Mouse (Mus musculus): Measurements from ENCODE around the gene Akap14. TPM values are rescaled to one million over a fixed set of nuclear protein-coding genes. Genes with fewer than 3 reads are reported as not detected.

Akap14 gene
- polyA plus RNA-seq, 1 experiment from 2014 or later = 0.24 TPM

Other genes starting within 250 kb of the Akap14 start
- gene Sept6, start 177.0 kb downstream of the Akap14 start, polyA plus RNA-seq (2016; fragmentation: Nextera tagmentation; extraction: Ambion mirVana) = 63.8 and 65.5 TPM in 2 replicates
- not detected in 2 replicates for gene Sowahd, start 120.0 kb downstream of the Akap14 start, polyA plus RNA-seq (2016; fragmentation: Nextera tagmentation; extraction: Ambion mirVana)
- 392 and 417 TPM in 2 replicates for gene Rpl39, start 83.4 kb downstream of the Akap14 start, polyA plus RNA-seq (2016; fragmentation: Nextera tagmentation; extraction: Ambion mirVana)
- 24.5 and 24.7 TPM in 2 replicates for gene Upf3b, start 58.5 kb downstream of the Akap14 start, polyA plus RNA-seq (2016; fragmentation: Nextera tagmentation; extraction: Ambion mirVana)
- 22.5 and 25.4 TPM in 2 replicates for gene Nkap, start 42.0 kb downstream of the Akap14 start, polyA plus RNA-seq (2016; fragmentation: Nextera tagmentation; extraction: Ambion mirVana)
- 456 and 492 TPM in 2 replicates for gene Ndufa1, start 22.3 kb upstream of the Akap14 start, polyA plus RNA-seq (2016; fragmentation: Nextera tagmentation; extraction: Ambion mirVana)
- gene Rnf113a1, start 22.4 kb upstream of the Akap14 start, polyA plus RNA-seq (2016; fragmentation: Nextera tagmentation; extraction: Ambion mirVana) = 14.4 and 14.8 TPM in 2 replicates
- gene Gm9, start 42.2 kb upstream of the Akap14 start, polyA plus RNA-seq (2016; fragmentation: Nextera tagmentation; extraction: Ambion mirVana) = not detected in 2 replicates
- gene Rhox1, start 53.4 kb upstream of the Akap14 start, polyA plus RNA-seq (2016; fragmentation: Nextera tagmentation; extraction: Ambion mirVana) = not detected in 2 replicates
- not detected in 2 replicates for gene Rhox2a, start 76.1 kb upstream of the Akap14 start, polyA plus RNA-seq (2016; fragmentation: Nextera tagmentation; extraction: Ambion mirVana)
- not detected in 2 replicates for gene Rhox3a, start 81.1 kb upstream of the Akap14 start, polyA plus RNA-seq (2016; fragmentation: Nextera tagmentation; extraction: Ambion mirVana)
- not detected in 2 replicates for gene Rhox4a, start 96.5 kb upstream of the Akap14 start, polyA plus RNA-seq (2016; fragmentation: Nextera tagmentation; extraction: Ambion mirVana)
- gene Rhox3a2, start 211.2 kb upstream of the Akap14 start, polyA plus RNA-seq (2016; fragmentation: Nextera tagmentation; extraction: Ambion mirVana) = not detected in 2 replicates
- gene Rhox4a2, start 222.0 kb upstream of the Akap14 start, polyA plus RNA-seq (2016; fragmentation: Nextera tagmentation; extraction: Ambion mirVana) = not detected in 2 replicates
- not detected in 2 replicates for gene Rhox2b, start 243.2 kb upstream of the Akap14 start, polyA plus RNA-seq (2016; fragmentation: Nextera tagmentation; extraction: Ambion mirVana)

Data from neural tube, embryonic 12.5 days (tissue).